Mouse (Mus musculus) testis, adult 2 months (tissue): Measurements from ENCODE around the gene Il23a. TPM values are rescaled to one million over a fixed set of nuclear protein-coding genes. Genes with fewer than 3 reads are reported as not detected.

Experiments used
- H3K27ac ChIP-seq: fragments of 200-500 bp; 2 replicates; pipeline ENCODE4 v1.5.1; 2012; ENCODE audit warnings: low read depth, low read length; ENCODE audit not compliant: control insufficient read depth, insufficient read depth
- H3K27me3 ChIP-seq: fragments of 200-500 bp; 2 replicates; pipeline ENCODE4 v1.6.1; 2012; ENCODE audit warnings: mild to moderate bottlenecking, low read length, moderate library complexity; ENCODE audit not compliant: control insufficient read depth, insufficient read depth
- H3K36me3 ChIP-seq: fragments of 200-500 bp; 2 replicates; pipeline ENCODE4 v1.6.1; 2012; ENCODE audit warnings: mild to moderate bottlenecking, low read length; ENCODE audit not compliant: control insufficient read depth, insufficient read depth
- H3K4me1 ChIP-seq: fragments of 200-500 bp; 2 replicates; pipeline ENCODE4 v1.6.1; 2012; ENCODE audit warnings: low read length; ENCODE audit not compliant: control insufficient read depth, insufficient read depth
- H3K4me3 ChIP-seq: fragments of 200-500 bp; 2 replicates; pipeline ENCODE4 v1.5.1; 2012; ENCODE audit warnings: low read depth, mild to moderate bottlenecking, low read length, moderate library complexity, mixed read lengths; ENCODE audit not compliant: control insufficient read depth
- CTCF ChIP-seq: fragments of 200-500 bp; IDR thresholded peaks from 2 replicates; pipeline ENCODE4 v1.5.1; 2012; ENCODE audit warnings: low read depth, mild to moderate bottlenecking, inconsistent platforms, low read length, moderate library complexity; ENCODE audit not compliant: control insufficient read depth, insufficient read depth, insufficient replicate concordance
- POLR2A ChIP-seq: fragments of 200-500 bp; IDR thresholded peaks from 2 replicates; pipeline ENCODE4 v1.6.1; 2012; ENCODE audit warnings: low read depth, mild to moderate bottlenecking, inconsistent platforms, low read length, moderate library complexity; ENCODE audit not compliant: control insufficient read depth
- polyA plus RNA-seq: library from polyadenylated mRNA; depleted of rRNA; stranded (reverse); fragments of >200 nt; gene quantifications from 2 replicates; pipeline ENCODE4 v1.2.3, GENCODE M21; 2012; rRNA removed

Gene Il23a
- polyA plus RNA-seq, 1 experiment = 0.06 TPM

- no peaks in the 10 kb centered on the region for H3K27me3 ChIP-seq
- no peaks in the 10 kb centered on the region for H3K36me3 ChIP-seq
- peaks cover 4% of the 10 kb centered on the region for H3K4me1 ChIP-seq
- no peak overlapping the region for H3K4me3 ChIP-seq
- TF ChIP-seq CTCF (no peak), POLR2A (no peak)
- no peak overlapping the region for H3K27ac ChIP-seq
Measured at GRCm38 (mm10) chr10:128258953-128259352, 39.6 kb downstream of the Il23a start.

- Histone ChIP-seq H3K4me1 (no peaks in the 10 kb centered on the region), H3K27me3 (no peaks in the 10 kb centered on the region), H3K36me3 (no peaks in the 10 kb centered on the region; the same call in 1 of the 2 replicates), H3K4me3 (no peak overlapping the region), H3K27ac (no peak overlapping the region)
- no peak for TF ChIP-seq POLR2A
Measured at GRCm38 (mm10) chr10:128256328-128256727, 42.2 kb downstream of the Il23a start.

GRCm38 (mm10) chr10:128255925-128256324 lies 42.6 kb downstream of the Il23a start:
- H3K36me3 ChIP-seq = no peaks in the 10 kb centered on the region; the same call in 1 of the 2 replicates
- H3K27ac ChIP-seq = no peak overlapping the region
- H3K4me1 ChIP-seq = no peaks in the 10 kb centered on the region
- TF ChIP-seq POLR2A = no peak
- TF ChIP-seq CTCF = no peak
- no peak overlapping the region for H3K4me3 ChIP-seq
- H3K27me3 ChIP-seq = no peaks in the 10 kb centered on the region

- H3K36me3 ChIP-seq = peaks cover 1% of the 10 kb centered on the region; the same call in 1 of the 2 replicates
- H3K27ac ChIP-seq = no peak within 1 kb of the TSS
- H3K4me1 ChIP-seq = no peaks in the 10 kb centered on the region
- H3K4me3 ChIP-seq = no peak within 1 kb of the TSS
- no peaks in the 10 kb centered on the region for H3K27me3 ChIP-seq
- no peak for TF ChIP-seq CTCF
- TF ChIP-seq POLR2A = no peak
Measured at GRCm38 (mm10) chr10:128253677-128254255, 44.8 kb downstream of the Il23a start, which contains the start of gene Apon. Apon (plus strand) TSS chr10:128254096.

- Histone ChIP-seq H3K4me1 (no peaks in the 10 kb centered on the region), H3K27me3 (no peaks in the 10 kb centered on the region), H3K4me3 (no peak overlapping the region), H3K27ac (no peak overlapping the region), H3K36me3 (peaks cover 1% of the 10 kb centered on the region; the same call in 1 of the 2 replicates)
- TF ChIP-seq POLR2A = no peak
- TF ChIP-seq CTCF = no peak
Measured at GRCm38 (mm10) chr10:128250565-128250964, 48.0 kb downstream of the Il23a start.

DNA sequence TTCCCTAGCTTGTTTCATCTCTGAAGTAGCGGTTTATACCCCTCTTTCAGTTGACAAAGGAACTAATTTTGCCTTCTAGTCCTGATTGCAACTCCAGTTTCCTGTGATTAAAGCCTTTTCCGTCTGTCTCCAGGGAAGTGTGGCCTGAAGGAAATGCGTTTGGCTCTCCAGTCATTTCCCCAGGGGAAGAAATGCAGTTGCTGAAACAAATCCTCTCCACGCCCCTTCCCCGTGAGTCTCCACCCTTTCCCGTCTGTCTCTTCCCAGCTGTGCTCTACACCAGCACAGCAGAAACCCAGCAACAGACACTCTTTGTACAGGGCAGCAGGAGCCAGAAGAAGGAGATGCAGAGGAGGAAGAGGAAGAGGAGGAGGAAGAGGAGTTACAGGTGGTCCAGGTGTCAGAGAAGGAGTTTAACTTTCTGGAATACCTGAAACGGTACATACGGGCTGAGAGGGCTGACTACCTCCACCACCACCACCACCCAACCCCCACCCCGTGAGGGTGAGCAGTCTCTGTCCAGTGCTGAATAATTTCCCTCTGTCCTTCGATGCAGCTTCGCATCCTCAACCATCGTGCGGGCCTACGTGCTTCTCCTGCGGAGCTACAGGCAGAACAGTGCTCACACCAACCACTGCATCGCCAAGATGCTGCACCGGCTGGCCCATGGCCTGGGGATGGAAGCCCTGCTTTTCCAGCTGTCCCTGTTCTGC lies 51.4 kb downstream of the Il23a start:
- Histone ChIP-seq H3K27ac (no peak overlapping the region), H3K27me3 (no peaks in the 10 kb centered on the region), H3K36me3 (peaks cover 4% of the 10 kb centered on the region), H3K4me3 (no peak overlapping the region), H3K4me1 (no peaks in the 10 kb centered on the region)
- no peak for TF ChIP-seq CTCF
- no peak for TF ChIP-seq POLR2A

Other genes starting within 250 kb of the Il23a start
- 41.6 and 42.7 TPM in 2 replicates for gene Ptges3, start 239.8 kb downstream of the Il23a start, polyA plus RNA-seq
- gene Atp5b, start 215.5 kb downstream of the Il23a start, polyA plus RNA-seq = 805 and 830 TPM in 2 replicates
- gene Baz2a, start 207.2 kb downstream of the Il23a start, polyA plus RNA-seq = 90.5 and 100 TPM in 2 replicates
- gene Rbms2, start 118.5 kb downstream of the Il23a start, polyA plus RNA-seq = 17.3 and 19.4 TPM in 2 replicates
- 3.7 and 5.3 TPM in 2 replicates for gene Gls2, start 104.3 kb downstream of the Il23a start, polyA plus RNA-seq
- gene Spryd4, start 86.9 kb downstream of the Il23a start, polyA plus RNA-seq = 3.1 and 3.4 TPM in 2 replicates
- gene Mip, start 72.9 kb downstream of the Il23a start, polyA plus RNA-seq = not detected in 2 replicates
- 3.4 and 4.4 TPM in 2 replicates for gene Timeless, start 66.7 kb downstream of the Il23a start, polyA plus RNA-seq
- 0.05 TPM in 1 of 2 replicates, not detected in the other for gene Apon, start 44.7 kb downstream of the Il23a start, polyA plus RNA-seq
- 0.44 and 0.60 TPM in 2 replicates for gene Apof, start 30.1 kb downstream of the Il23a start, polyA plus RNA-seq
- 6.0 and 6.6 TPM in 2 replicates for gene Stat2, start 28.2 kb downstream of the Il23a start, polyA plus RNA-seq
- gene Pan2, start 4.6 kb upstream of the Il23a start, polyA plus RNA-seq = 21.1 and 24.6 TPM in 2 replicates
- gene Cnpy2, start 23.7 kb upstream of the Il23a start, polyA plus RNA-seq = 7.4 and 9.2 TPM in 2 replicates
- 58.8 and 59.4 TPM in 2 replicates for gene Cs, start 39.0 kb upstream of the Il23a start, polyA plus RNA-seq
- 21.2 TPM in 2 replicates for gene Coq10a, start 70.2 kb upstream of the Il23a start, polyA plus RNA-seq
- gene Ankrd52, start 78.4 kb upstream of the Il23a start, polyA plus RNA-seq = 6.8 and 7.0 TPM in 2 replicates
- gene Slc39a5, start 102.5 kb upstream of the Il23a start, polyA plus RNA-seq = 0.14 and 0.18 TPM in 2 replicates
- 22.5 and 27.7 TPM in 2 replicates for gene Nabp2, start 112.7 kb upstream of the Il23a start, polyA plus RNA-seq
- gene Rnf41, start 112.9 kb upstream of the Il23a start, polyA plus RNA-seq = 82.6 and 84.1 TPM in 2 replicates
- gene Smarcc2, start 160.5 kb upstream of the Il23a start, polyA plus RNA-seq = 138 and 141 TPM in 2 replicates
- gene Myl6, start 195.4 kb upstream of the Il23a start, polyA plus RNA-seq = 191 and 248 TPM in 2 replicates
- 20.3 and 23.2 TPM in 2 replicates for gene Myl6b, start 199.9 kb upstream of the Il23a start, polyA plus RNA-seq
- gene Esyt1, start 227.1 kb upstream of the Il23a start, polyA plus RNA-seq = 1.6 and 3.1 TPM in 2 replicates
- gene Zc3h10, start 249.0 kb upstream of the Il23a start, polyA plus RNA-seq = 29.9 and 33.9 TPM in 2 replicates